Mouse (Mus musculus) lung, embryonic 16.5 days (tissue): Measurements from ENCODE around the gene Fdxacb1. TPM values are rescaled to one million over a fixed set of nuclear protein-coding genes. Genes with fewer than 3 reads are reported as not detected.

Source experiments
- polyA plus RNA-seq: library from polyadenylated mRNA; unstranded; fragments of >200 nt; fragmentation: Nextera tagmentation; extraction: Ambion mirVana; gene quantifications from 2 replicates; pipeline ENCODE4 v1.2.1, GENCODE M21; 2015

Fdxacb1 gene
- polyA plus RNA-seq, 1 experiment from 2014 or later: 13.8 TPM

Other genes with a start within 250 kb of the Fdxacb1 start
- 74.6 and 74.7 TPM in 2 replicates for gene Pts, start 239.5 kb upstream of the Fdxacb1 start, polyA plus RNA-seq
- 5.0 and 6.5 TPM in 2 replicates for gene Il18, start 213.4 kb upstream of the Fdxacb1 start, polyA plus RNA-seq
- 0.09 and 0.35 TPM in 2 replicates for gene Bco2, start 213.1 kb upstream of the Fdxacb1 start, polyA plus RNA-seq
- not detected in 2 replicates for gene Tex12, start 206.9 kb upstream of the Fdxacb1 start, polyA plus RNA-seq
- gene Sdhd, start 164.4 kb upstream of the Fdxacb1 start, polyA plus RNA-seq: 298 and 304 TPM in 2 replicates
- 193 and 194 TPM in 2 replicates for gene Timm8b, start 164.3 kb upstream of the Fdxacb1 start, polyA plus RNA-seq
- gene Pih1d2, start 150.9 kb upstream of the Fdxacb1 start, polyA plus RNA-seq: 8.7 and 9.6 TPM in 2 replicates
- 21.0 and 22.0 TPM in 2 replicates for gene Nkapd1, start 150.8 kb upstream of the Fdxacb1 start, polyA plus RNA-seq
- gene Dlat, start 108.5 kb upstream of the Fdxacb1 start, polyA plus RNA-seq: 40.5 and 43.6 TPM in 2 replicates
- gene Dixdc1, start 28.7 kb upstream of the Fdxacb1 start, polyA plus RNA-seq: 6.9 and 8.1 TPM in 2 replicates
- 14.9 and 18.5 TPM in 2 replicates for gene 2310030G06Rik, start 21.7 kb upstream of the Fdxacb1 start, polyA plus RNA-seq
- 173 and 174 TPM in 2 replicates for gene Cryab, start 16.9 kb upstream of the Fdxacb1 start, polyA plus RNA-seq
- 21.1 and 26.2 TPM in 2 replicates for gene Hspb2, start 15.9 kb upstream of the Fdxacb1 start, polyA plus RNA-seq
- gene Alg9, start 6.8 kb downstream of the Fdxacb1 start, polyA plus RNA-seq: 35.0 and 39.0 TPM in 2 replicates
- gene 1110032A03Rik, start 7.3 kb downstream of the Fdxacb1 start, polyA plus RNA-seq: 46.3 and 51.8 TPM in 2 replicates
- gene Ppp2r1b, start 77.1 kb downstream of the Fdxacb1 start, polyA plus RNA-seq: 58.9 and 60.3 TPM in 2 replicates
- 16.7 and 19.7 TPM in 2 replicates for gene Sik2, start 240.8 kb downstream of the Fdxacb1 start, polyA plus RNA-seq